Mouse (Mus musculus): Measurements from ENCODE around the gene Cntnap5a.

DNA sequence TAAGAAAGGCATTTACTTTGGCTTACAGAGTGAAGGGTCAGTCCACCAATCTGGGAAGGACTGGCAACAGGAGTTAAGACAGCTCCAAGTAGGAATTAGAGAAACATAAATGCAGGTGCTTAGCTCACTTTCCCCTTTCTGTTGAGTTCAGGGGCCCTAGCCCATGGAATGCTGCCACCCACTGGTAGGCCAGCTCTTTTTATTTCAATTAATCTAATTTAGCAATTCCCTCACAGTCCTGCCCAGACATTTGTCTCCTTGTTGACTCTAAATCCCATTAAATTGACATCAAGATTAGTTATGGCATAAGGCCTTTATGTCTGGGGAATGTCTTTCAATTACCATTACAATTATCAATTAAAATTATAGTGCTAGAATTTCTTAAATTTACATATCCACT is 628.7 kb downstream of the Cntnap5a start:
- no peak for TF ChIP-seq POLR2A (IDR thresholded peaks at IDR 0.05; ENCODE audit: insufficient read depth, low read depth, low read length)
- TF ChIP-seq CTCF (IDR thresholded peaks at IDR 0.05) = peak; percentile 48
- TF ChIP-seq EP300 (IDR thresholded peaks at IDR 0.05; ENCODE audit: insufficient read depth, low read depth, low read length) = no peak
